Mouse (Mus musculus) subcutaneous adipose tissue, adult 2 months (tissue): ENCODE data around the gene Nufip1. TPM values are rescaled to one million over a fixed set of nuclear protein-coding genes. Genes with fewer than 3 reads are reported as not detected.

Source experiments
- polyA plus RNA-seq: library from polyadenylated mRNA; depleted of rRNA; stranded (reverse); fragments of >200 nt; gene quantifications from 2 replicates; pipeline ENCODE4 v1.2.3, GENCODE M21; 2012; ENCODE audit warnings: low replicate concordance; rRNA removed

The Nufip1 gene
- 1.9 and 4.8 TPM in 2 replicates for polyA plus RNA-seq

GRCm38 (mm10) chr14:76110396-76111221 is at the start of gene Nufip1, which contains the start of gene Gpalpp1:
Gene Nufip1, plus strand, starts transcription at chr14:76110891.
Gene Gpalpp1, minus strand, starts transcription at chr14:76110760.

Other genes starting within 250 kb of the Nufip1 start
- gene Kctd4, start 155.9 kb upstream of the Nufip1 start, polyA plus RNA-seq = 0.54 TPM in 1 of 2 replicates, not detected in the other
- gene Gtf2f2, start 100.0 kb upstream of the Nufip1 start, polyA plus RNA-seq = 2.9 and 6.9 TPM in 2 replicates
- gene Gpalpp1, start 131 bp upstream of the Nufip1 start, polyA plus RNA-seq = 5.3 and 6.4 TPM in 2 replicates